Mouse (Mus musculus) E14TG2a.4 (cell line): Measurements from ENCODE around the gene Lars2.

Experiments
- H3K27me3 ChIP-seq: 2 replicates; pipeline ENCODE4 v1.6.1; 2014; ENCODE audit warnings: low read length, control low read depth; ENCODE audit not compliant: insufficient read depth
- H3K36me3 ChIP-seq: 2 replicates; pipeline ENCODE4 v1.6.1; 2014; ENCODE audit warnings: low read length, control low read depth; ENCODE audit not compliant: insufficient read depth
- H3K4me1 ChIP-seq: replicated peaks from 2 replicates; pipeline ENCODE4 v1.6.1; 2014; ENCODE audit warnings: low read depth, low read length, control low read depth
- H3K4me3 ChIP-seq: replicated peaks from 2 replicates; pipeline ENCODE4 v1.5.1; 2014; ENCODE audit warnings: mild to moderate bottlenecking, low read length
- H3K9me3 ChIP-seq: 2 replicates; pipeline ENCODE4 v1.6.1; 2014; ENCODE audit warnings: low read length, control low read depth
- CTCF ChIP-seq: conservative IDR thresholded peaks from 2 replicates; pipeline ENCODE4 v1.5.1; 2014; ENCODE audit warnings: low read length
- NANOG ChIP-seq: IDR thresholded peaks from 2 replicates; pipeline ENCODE4 v1.6.1; 2014; ENCODE audit warnings: borderline replicate concordance, low read length, mixed read lengths
- POU5F1 ChIP-seq: IDR thresholded peaks from 2 replicates; pipeline ENCODE4 v1.6.1; 2014; ENCODE audit warnings: low read length, borderline replicate concordance

Lars2 gene

GRCm38 (mm10) chr9:123504325-123504724, 137.6 kb downstream of the Lars2 start:
- Histone ChIP-seq H3K27me3 (no peaks in the 10 kb centered on the region), H3K36me3 (peaks cover 9% of the 10 kb centered on the region; the same call in 1 of the 2 replicates), H3K4me1 (peaks cover under 1% of the 10 kb centered on the region; the same call in 1 of the 2 replicates), H3K4me3 (no peak overlapping the region), H3K9me3 (no peaks in the 10 kb centered on the region)
- TF ChIP-seq POU5F1 (no peak), CTCF (peak; percentile 74), NANOG (no peak)

GRCm38 (mm10) chr9:123505598-123505997, 138.9 kb downstream of the Lars2 start:
- Histone ChIP-seq H3K4me3 (no peak overlapping the region), H3K36me3 (peaks cover 5% of the 10 kb centered on the region; the same call in 1 of the 2 replicates), H3K27me3 (no peaks in the 10 kb centered on the region), H3K9me3 (no peaks in the 10 kb centered on the region), H3K4me1 (no peaks in the 10 kb centered on the region)
- TF ChIP-seq POU5F1, result no peak

GRCm38 (mm10) chr9:123506270-123507146, 139.8 kb downstream of the Lars2 start:
- TF ChIP-seq POU5F1, result no peak
- no peak for TF ChIP-seq NANOG
- TF ChIP-seq CTCF, result no peak
- peaks cover 5% of the 10 kb centered on the region; the same call in 1 of the 2 replicates for H3K36me3 ChIP-seq
- no peaks in the 10 kb centered on the region for H3K4me1 ChIP-seq
- H3K9me3 ChIP-seq, result no peaks in the 10 kb centered on the region
- no peak overlapping the region for H3K4me3 ChIP-seq
- no peaks in the 10 kb centered on the region for H3K27me3 ChIP-seq

- no peaks in the 10 kb centered on the region for H3K4me1 ChIP-seq
- no peak overlapping the region for H3K4me3 ChIP-seq
- no peak for TF ChIP-seq NANOG
- no peak for TF ChIP-seq POU5F1
- no peak for TF ChIP-seq CTCF
- no peaks in the 10 kb centered on the region for H3K27me3 ChIP-seq
- H3K9me3 ChIP-seq, result no peaks in the 10 kb centered on the region
- H3K36me3 ChIP-seq, result peaks cover 5% of the 10 kb centered on the region; the same call in 1 of the 2 replicates
Observed at GRCm38 (mm10) chr9:123507380-123507779, 140.7 kb downstream of the Lars2 start.

GRCm38 (mm10) chr9:123508986-123509385, 142.3 kb downstream of the Lars2 start:
- H3K27me3 ChIP-seq, result no peaks in the 10 kb centered on the region
- no peaks in the 10 kb centered on the region for H3K4me1 ChIP-seq
- H3K4me3 ChIP-seq, result no peak overlapping the region
- H3K36me3 ChIP-seq, result no peaks in the 10 kb centered on the region
- TF ChIP-seq CTCF, result no peak
- TF ChIP-seq POU5F1, result no peak
- no peak for TF ChIP-seq NANOG
- no peaks in the 10 kb centered on the region for H3K9me3 ChIP-seq

GRCm38 (mm10) chr9:123509638-123510604, 143.2 kb downstream of the Lars2 start:
- H3K4me3 ChIP-seq, result no peak overlapping the region
- H3K4me1 ChIP-seq, result no peaks in the 10 kb centered on the region
- H3K36me3 ChIP-seq, result no peaks in the 10 kb centered on the region
- H3K9me3 ChIP-seq, result no peaks in the 10 kb centered on the region
- TF ChIP-seq CTCF (no peak), POU5F1 (no peak), NANOG (no peak)
- H3K27me3 ChIP-seq, result no peaks in the 10 kb centered on the region

GRCm38 (mm10) chr9:123510926-123511325, 144.2 kb downstream of the Lars2 start:
- no peaks in the 10 kb centered on the region for H3K27me3 ChIP-seq
- H3K9me3 ChIP-seq, result no peaks in the 10 kb centered on the region
- no peaks in the 10 kb centered on the region for H3K36me3 ChIP-seq
- no peak overlapping the region for H3K4me3 ChIP-seq
- no peaks in the 10 kb centered on the region for H3K4me1 ChIP-seq
- TF ChIP-seq CTCF (no peak), NANOG (no peak), POU5F1 (no peak)
